Mouse (Mus musculus): ENCODE data around the gene Slc35b4. TPM values are rescaled to one million over a fixed set of nuclear protein-coding genes. Genes with fewer than 3 reads are reported as not detected.

Slc35b4 gene
- total RNA-seq, 2 experiments from 2014 or later: 54.7 to 64.1 TPM

- intact Hi-C loops (cut with DNase I): no loop called here
- DNase-seq (ENCODE audit: low spot score in 2 of 2): no peak
Measured at GRCm38 (mm10) chr6:34173251-34173650, 3.7 kb downstream of the Slc35b4 start.

- intact Hi-C loops (cut with DNase I): no loop called here
- DNase-seq (ENCODE audit: low spot score in 2 of 2): no peak
Measured at GRCm38 (mm10) chr6:34171748-34172457, 5.0 kb downstream of the Slc35b4 start.

- intact Hi-C loops (cut with DNase I): no loop called here
Measured at GRCm38 (mm10) chr6:34170844-34171494, 5.9 kb downstream of the Slc35b4 start.

GRCm38 (mm10) chr6:34168834-34169233 lies 8.1 kb downstream of the Slc35b4 start:
- no peak for DNase-seq (ENCODE audit: low spot score in 2 of 2)
- intact Hi-C loops (cut with DNase I): no loop called here

More at GRCm38 (mm10) chr6:34170844-34171494, 5.9 kb downstream of the Slc35b4 start:
- no peak for DNase-seq (ENCODE audit: low spot score in 2 of 2)

DNA sequence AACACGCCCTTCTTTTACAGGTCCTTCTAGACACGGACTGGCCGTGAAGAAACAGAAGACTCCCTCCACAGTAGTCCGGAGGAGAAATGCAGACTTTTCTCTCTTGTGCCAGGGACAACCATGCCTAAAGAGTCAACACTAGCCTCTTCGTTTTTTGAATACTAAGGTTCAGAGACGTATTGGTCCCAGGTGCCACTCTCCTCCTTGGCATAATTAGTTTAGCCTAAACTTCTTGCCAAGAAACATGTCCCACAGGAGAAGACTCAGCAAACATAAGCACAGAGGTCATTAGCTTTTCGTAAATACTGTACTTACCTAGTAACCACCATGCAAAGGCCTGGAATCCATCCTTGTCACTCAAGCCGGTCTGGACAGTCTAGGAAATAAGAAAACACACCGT lies 13.9 kb downstream of the Slc35b4 start:
- no peak for DNase-seq (ENCODE audit: low spot score in 2 of 2)
- intact Hi-C loops (cut with DNase I): no loop called here

DNA sequence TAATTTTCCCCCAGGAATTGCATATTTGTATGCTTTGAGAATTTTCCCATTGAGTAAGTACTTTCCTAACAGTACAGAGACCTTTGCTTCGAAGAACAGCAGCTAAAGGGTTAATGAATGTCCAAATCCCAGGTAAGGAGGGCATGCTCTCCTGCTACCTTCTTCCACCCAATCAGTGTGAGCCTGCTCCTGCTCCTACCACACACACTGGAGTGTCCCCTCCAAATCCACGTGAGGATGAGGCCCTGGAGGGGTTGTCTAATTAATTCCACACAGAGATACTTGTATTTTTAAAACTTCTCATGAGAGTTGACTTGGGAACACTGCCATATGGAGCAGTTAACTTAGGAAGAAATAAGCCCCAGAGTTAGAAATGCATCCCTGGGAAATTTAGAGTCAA lies 14.3 kb downstream of the Slc35b4 start:
- intact Hi-C loops (cut with DNase I): no loop called here
- DNase-seq (ENCODE audit: low spot score in 2 of 2): no peak

- intact Hi-C loops (cut with DNase I): no loop called here
- DNase-seq (ENCODE audit: low spot score in 2 of 2): no peak
Measured at GRCm38 (mm10) chr6:34161511-34161910, 15.4 kb downstream of the Slc35b4 start.

- DNase-seq (ENCODE audit: low spot score in 2 of 2): no peak
- intact Hi-C loops (cut with DNase I): no loop called here
Measured at GRCm38 (mm10) chr6:34160816-34161310, 16.0 kb downstream of the Slc35b4 start.

DNA sequence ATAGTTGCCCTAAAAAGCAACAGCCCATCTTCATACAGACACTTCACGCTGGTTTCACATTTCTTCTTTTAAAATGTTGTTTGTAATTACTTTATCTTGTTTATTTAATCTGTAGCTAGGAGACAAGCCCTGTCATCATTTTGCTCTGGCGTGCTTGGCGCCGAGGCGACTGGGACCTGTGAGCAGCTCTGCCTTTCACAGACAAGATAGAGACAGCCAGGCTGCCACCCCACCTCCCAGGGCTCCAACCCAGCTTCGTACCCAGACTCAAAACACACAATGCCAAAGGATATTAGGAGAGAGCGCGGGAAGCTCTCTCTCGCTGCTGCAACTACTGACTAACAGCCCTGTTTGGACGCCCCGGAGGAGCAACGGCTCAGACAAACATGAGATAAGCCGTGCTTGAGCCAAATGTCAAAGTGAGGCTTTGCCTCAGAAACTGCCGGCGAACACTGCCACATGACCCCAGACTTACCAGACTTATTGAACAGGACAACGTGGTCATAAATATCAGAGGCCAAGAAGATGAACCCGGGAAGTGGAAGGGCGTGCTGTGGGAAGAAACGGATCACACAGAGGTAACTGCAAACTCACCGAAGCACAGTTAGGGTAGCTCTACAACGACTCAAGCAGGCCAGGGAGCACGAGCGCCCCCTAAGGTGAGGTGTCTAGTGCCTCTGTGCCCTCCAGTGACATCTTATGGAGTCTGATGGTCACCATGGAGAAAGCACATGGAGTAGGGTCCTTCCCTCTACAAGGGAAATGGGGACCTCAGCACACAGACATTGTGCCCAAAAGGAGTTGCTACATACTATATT lies 16.7 kb downstream of the Slc35b4 start:
- intact Hi-C loops (cut with DNase I): no loop called here
- DNase-seq (ENCODE audit: low spot score in 2 of 2): no peak

- intact Hi-C loops (cut with DNase I): no loop called here
Measured at GRCm38 (mm10) chr6:34156841-34157748, 19.8 kb downstream of the Slc35b4 start.

DNA sequence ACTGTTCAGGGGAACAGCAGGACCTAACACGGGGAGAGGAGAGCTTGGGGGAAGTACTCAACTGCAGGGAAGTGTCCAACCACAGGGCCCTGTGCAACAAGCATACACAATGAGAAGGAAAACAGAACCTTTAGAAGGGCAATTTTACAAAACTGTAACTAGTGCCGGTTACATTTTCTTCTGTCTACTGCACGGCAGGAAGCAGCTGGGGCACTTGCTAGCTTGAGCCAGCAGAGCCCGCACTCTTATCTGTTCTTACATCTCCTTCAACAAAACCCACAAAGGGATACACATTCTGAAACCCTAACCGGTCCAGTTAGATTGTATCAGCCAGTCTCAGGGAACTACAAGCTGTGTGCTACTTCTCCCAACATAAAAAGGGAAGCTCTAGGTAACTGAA lies 20.9 kb downstream of the Slc35b4 start:
- intact Hi-C loops (cut with DNase I): no loop called here
- no peak for DNase-seq (ENCODE audit: low spot score in 2 of 2)

More at GRCm38 (mm10) chr6:34156841-34157748, 19.8 kb downstream of the Slc35b4 start:
- DNase-seq (ENCODE audit: low spot score in 2 of 2): no peak

DNA sequence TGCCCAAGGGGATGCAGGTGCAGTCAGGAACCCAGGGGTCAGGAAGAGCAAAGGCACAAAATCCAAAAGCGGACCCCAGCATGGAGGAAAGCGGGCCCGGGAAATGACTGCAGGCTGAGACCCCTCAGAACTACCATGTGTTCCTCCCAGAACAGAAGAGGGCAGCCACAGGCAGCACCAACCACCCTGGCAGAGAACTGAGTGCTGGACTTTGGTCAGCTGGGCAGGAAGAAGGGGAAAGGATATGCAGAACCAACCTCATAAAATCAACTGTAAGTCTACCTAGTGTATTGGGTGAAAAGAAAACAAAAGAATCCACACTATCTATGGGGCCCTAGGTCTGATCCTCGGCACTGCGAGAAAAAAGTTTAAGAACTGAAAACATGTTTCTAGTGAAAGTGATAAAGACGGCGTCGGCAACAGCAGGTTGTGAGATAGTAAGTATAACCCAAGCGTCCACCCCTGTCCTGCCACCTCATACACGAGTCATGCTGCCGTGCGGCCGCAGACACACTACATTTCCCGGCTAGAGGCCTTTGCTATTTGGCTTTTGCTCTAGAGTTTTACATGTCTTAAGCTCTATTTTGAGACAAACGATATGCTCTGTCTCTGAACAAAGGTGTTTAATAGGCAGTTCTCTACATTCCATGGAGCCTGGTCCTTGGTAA lies 21.6 kb downstream of the Slc35b4 start:
- DNase-seq (ENCODE audit: low spot score in 2 of 2): no peak
- intact Hi-C loops (cut with DNase I): no loop called here

- DNase-seq (ENCODE audit: low spot score in 2 of 2): peak; percentile 39 to 94
- intact Hi-C loops (cut with DNase I): loop anchor here (1.0 to 5.0 kb wide), 2 partner anchors 67 to 267 kb away; no protein-coding TSS in a partner anchor
Measured at GRCm38 (mm10) chr6:34154202-34154601, 22.7 kb downstream of the Slc35b4 start.

GRCm38 (mm10) chr6:34153069-34154052 lies 23.6 kb downstream of the Slc35b4 start:
- intact Hi-C loops (cut with DNase I): loop anchor here (1.0 to 5.0 kb wide), 2 partner anchors 66 to 266 kb away; no protein-coding TSS in a partner anchor

DNA sequence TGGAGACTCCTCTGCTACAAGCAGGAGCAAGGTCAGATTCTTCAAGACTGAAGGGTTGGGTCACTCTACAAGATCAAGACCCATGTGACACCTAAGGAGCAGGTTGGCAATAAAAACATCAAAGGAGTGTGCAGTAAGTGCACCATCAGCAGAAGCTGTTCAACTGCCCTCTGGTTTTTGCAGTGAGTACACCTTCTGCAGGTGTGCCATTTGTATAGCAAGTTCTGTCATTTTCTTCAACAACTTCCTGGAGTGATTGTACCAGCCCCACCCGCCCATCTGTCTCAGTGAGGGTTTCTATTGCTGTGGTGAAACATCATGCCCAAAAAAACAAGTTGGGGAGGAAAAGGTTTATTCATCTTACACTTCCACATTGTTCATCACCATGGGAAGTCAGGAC lies 27.1 kb downstream of the Slc35b4 start:
- intact Hi-C loops (cut with DNase I): loop anchor here (5.0 kb wide), 1 partner anchor 63 kb away; no protein-coding TSS in a partner anchor
- DNase-seq (ENCODE audit: low spot score in 2 of 2): no peak

More at GRCm38 (mm10) chr6:34153069-34154052, 23.6 kb downstream of the Slc35b4 start:
- DNase-seq (ENCODE audit: low spot score in 2 of 2): peak in 1 of 2 experiments; percentile 18

DNA sequence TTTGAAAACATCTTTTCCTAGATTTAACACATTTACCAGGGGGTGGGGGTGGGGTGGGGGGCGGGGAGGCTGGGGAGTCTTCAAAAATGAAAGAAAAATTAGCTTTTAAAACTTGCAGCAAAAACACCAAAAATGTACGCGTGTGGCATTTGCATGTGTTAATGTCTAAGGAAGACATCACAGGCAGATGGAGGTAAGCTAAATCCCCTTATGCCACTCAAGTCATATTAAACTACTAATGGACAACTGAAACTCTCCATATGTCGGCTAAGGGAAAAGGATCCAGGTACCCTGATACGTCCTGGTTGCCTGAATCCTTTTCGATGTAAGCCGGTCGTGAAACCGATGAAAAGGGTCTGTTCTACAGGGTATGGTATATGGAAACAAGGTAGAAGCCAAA lies 27.8 kb downstream of the Slc35b4 start:
- intact Hi-C loops (cut with DNase I): no loop called here
- no peak for DNase-seq (ENCODE audit: low spot score in 2 of 2)

DNA sequence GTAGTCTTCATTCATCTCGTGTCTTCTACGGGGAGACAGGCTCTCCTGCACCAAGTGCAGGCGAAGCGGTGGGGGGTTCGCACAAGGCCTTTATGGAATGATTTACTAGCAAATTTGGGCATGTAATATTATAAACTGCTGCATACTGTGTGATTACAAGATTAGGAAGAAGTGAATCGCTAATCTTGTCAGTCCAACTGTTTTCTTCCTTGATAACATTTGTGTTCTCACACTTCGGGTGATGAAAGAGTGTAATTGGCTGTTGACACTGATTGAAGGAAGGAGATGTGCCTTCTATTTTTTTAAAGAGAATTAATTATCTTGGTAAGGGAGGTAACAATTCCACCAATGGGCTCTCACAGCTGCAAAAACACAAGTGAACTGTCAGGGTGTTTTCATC lies 28.3 kb downstream of the Slc35b4 start:
- DNase-seq (ENCODE audit: low spot score in 2 of 2): no peak
- intact Hi-C loops (cut with DNase I): no loop called here

All from left cerebral cortex, postnatal 25 days (tissue).